Comparison of ENCODE assay signal across 29 mouse cellular contexts in genomic region chr11:72339716-72340115, GRCm38 (mm10). TPM values are rescaled to one million over a fixed set of nuclear protein-coding genes. Genes with fewer than 3 reads are reported as not detected.
"Had no signal": no experiment of that assay in that cellular context is flagged by ENCODE, and none has a peak within 500 bp of the region (broad histone marks: within the 10 kb centered on the region; RNA-seq: fewer than 3 reads in every experiment).

No protein-coding gene starts in this region.

- H3K27me3 ChIP-seq: heart, embryonic 15.5 days; hindbrain, embryonic 13.5 days; hindbrain, embryonic 15.5 days; intestine, embryonic 15.5 days; limb, embryonic 12.5 days; liver, embryonic 13.5 days; liver, embryonic 15.5 days had no signal

- H3K4me2 ChIP-seq: heart, embryonic 11.5 days; heart, embryonic 13.5 days; heart, embryonic 15.5 days; hindbrain, embryonic 13.5 days; hindbrain, embryonic 15.5 days; intestine, embryonic 15.5 days; limb, embryonic 12.5 days; liver, embryonic 11.5 days; liver, embryonic 13.5 days; liver, embryonic 15.5 days had no signal

- H3K9me3 ChIP-seq: heart, embryonic 13.5 days; heart, embryonic 15.5 days; hindbrain, embryonic 13.5 days; hindbrain, embryonic 15.5 days; intestine, embryonic 15.5 days; limb, embryonic 10.5 days; limb, embryonic 12.5 days; liver, embryonic 13.5 days; liver, embryonic 15.5 days had no signal

- H3K36me3 ChIP-seq: heart, embryonic 13.5 days; heart, embryonic 15.5 days; hindbrain, embryonic 13.5 days; hindbrain, embryonic 15.5 days; intestine, embryonic 15.5 days; limb, embryonic 10.5 days; limb, embryonic 12.5 days; liver, embryonic 13.5 days; liver, embryonic 15.5 days had no signal

- DNase-seq: gastrocnemius, adult 2 months; gastrocnemius, postnatal 10 days; gastrocnemius, postnatal 25 days; heart, adult 2 months; heart, postnatal 14 days; heart, postnatal 4 days; kidney, adult 2 months; kidney, adult 9 months; kidney, postnatal 4 days; liver; liver, embryonic 13.5 days had no signal

- H3K27ac ChIP-seq: gastrocnemius, adult 2 months; heart, adult 2 months; heart, embryonic 13.5 days; heart, embryonic 15.5 days; hindbrain, embryonic 15.5 days; intestine, embryonic 15.5 days; layer of hippocampus, adult 2 months; left cerebral cortex, adult 2 months; limb, embryonic 10.5 days; limb, embryonic 12.5 days; liver, embryonic 13.5 days; liver, embryonic 15.5 days had no signal

- H3K4me1 ChIP-seq: heart, embryonic 13.5 days; intestine, embryonic 15.5 days; limb, embryonic 12.5 days; liver, embryonic 13.5 days; liver, embryonic 15.5 days had no signal

- H3K4me3 ChIP-seq: gastrocnemius, adult 2 months; heart, adult 2 months; heart, embryonic 13.5 days; heart, embryonic 15.5 days; hindbrain, embryonic 13.5 days; hindbrain, embryonic 15.5 days; intestine, embryonic 15.5 days; layer of hippocampus, adult 2 months; left cerebral cortex, adult 2 months; limb, embryonic 10.5 days; limb, embryonic 12.5 days; liver, embryonic 13.5 days; liver, embryonic 15.5 days had no signal

- H3K9ac ChIP-seq: heart, embryonic 13.5 days; heart, embryonic 15.5 days; hindbrain, embryonic 13.5 days; hindbrain, embryonic 15.5 days; intestine, embryonic 15.5 days; limb, embryonic 12.5 days; liver, embryonic 13.5 days; liver, embryonic 15.5 days had no signal

- ATAC-seq: forebrain, embryonic 16.5 days; inflammation-experienced regulatory T-cells, adult 6 months; intestine, embryonic 15.5 days; intestine, postnatal 0 days had no signal

RNA-seq across cellular contexts. Expression of gene Tekt1, which starts 22.5 kb away (rescaled TPM):
- polyA plus RNA-seq: inflammation-experienced regulatory T-cells, adult 6 months; liver, embryonic 13.5 days; liver, embryonic 15.5 days had no signal

RNA-seq across cellular contexts. Expression of gene Fbxo39, which starts 25.5 kb away (rescaled TPM):
- polyA plus RNA-seq: forebrain, embryonic 16.5 days; heart, embryonic 11.5 days; heart, embryonic 13.5 days; heart, embryonic 15.5 days; heart, postnatal 0 days; hindbrain, embryonic 11.5 days; hindbrain, embryonic 13.5 days; hindbrain, embryonic 15.5 days; inflammation-experienced regulatory T-cells, adult 6 months; intestine, embryonic 15.5 days; intestine, postnatal 0 days; limb, embryonic 10.5 days; limb, embryonic 12.5 days; limb, embryonic 14.5 days; liver, embryonic 11.5 days; liver, embryonic 13.5 days; liver, embryonic 15.5 days had no signal
